Mouse (Mus musculus) neural tube, embryonic 12.5 days (tissue): ENCODE measurements at regions not wholly inside any gene's neighbourhood (a gene's known extent, or its start where the extent isn't known, plus 50 kb on each side); places are given as distances from the start of the nearest gene placed in this dataset.
A peak's percentile ranks its signal among the peaks of the same experiment; 100 is the strongest.
"Not testable (repeated sequence)": the region's sequence is repeated elsewhere in the genome, so short reads cannot be mapped to it uniquely, and the experiment has no call there.

Experiments
- ATAC-seq: fragments of 200-750 bp; cut with Nextera tagmentation; 2 replicates; pipeline ENCODE4 v1.8.0; 2017; ENCODE audit warnings: low read depth, mild to moderate bottlenecking, moderate TSS enrichment, moderate library complexity; ENCODE audit not compliant: low FRiP score
- H3K27ac ChIP-seq: fragments of 300-500 bp; sonication (generic); 2 replicates; pipeline ENCODE4 v1.5.1; 2016
- H3K27me3 ChIP-seq: fragments of 300-500 bp; sonication (generic); replicated peaks from 2 replicates; pipeline ENCODE4 v1.6.1; 2016; ENCODE audit warnings: mild to moderate bottlenecking
- H3K36me3 ChIP-seq: fragments of 300-500 bp; sonication (generic); 2 replicates; pipeline ENCODE4 v1.6.1; 2016; ENCODE audit warnings: mild to moderate bottlenecking
- H3K4me1 ChIP-seq: fragments of 300-500 bp; sonication (generic); 2 replicates; pipeline ENCODE4 v1.6.1; 2016
- H3K4me2 ChIP-seq: fragments of 300-500 bp; sonication (generic); replicated peaks from 2 replicates; pipeline ENCODE4 v1.6.1; 2016; ENCODE audit warnings: mild to moderate bottlenecking
- H3K4me3 ChIP-seq: fragments of 300-500 bp; sonication (generic); 2 replicates; pipeline ENCODE4 v1.5.1; 2016
- H3K9ac ChIP-seq: fragments of 300-500 bp; sonication (generic); 2 replicates; pipeline ENCODE4 v1.6.1; 2016; ENCODE audit warnings: mild to moderate bottlenecking
- H3K9me3 ChIP-seq: fragments of 300-500 bp; sonication (generic); 2 replicates; pipeline ENCODE4 v1.6.1; 2016; ENCODE audit warnings: mild to moderate bottlenecking
- WGBS: fragments of 180-500 bp; shearing (Covaris S2); methylation state at CpG from one replicate; pipeline ENCODE4 v1.1.7; 2016; 5-methylcytosine and 5-hydroxymethylcytosine counted together

- Histone ChIP-seq H3K4me2 (peak overlapping the region; percentile 50), H3K9ac (no peak overlapping the region), H3K4me3 (no peak overlapping the region), H3K27ac (no peak overlapping the region), H3K4me1 (peaks cover 8% of the 10 kb centered on the region), H3K9me3 (no peaks in the 10 kb centered on the region), H3K27me3 (no peaks in the 10 kb centered on the region), H3K36me3 (no peaks in the 10 kb centered on the region)
- WGBS, result under 1% methylated on average over 7 of the region's 7 CpGs
- ATAC-seq, result peak; percentile 90
Observed at GRCm38 (mm10) chr11:25057093-25057521, 979.3 kb downstream of the Bcl11a start.

GRCm38 (mm10) chr11:25057543-25057942 is 979.7 kb downstream of the Bcl11a start:
- Histone ChIP-seq H3K4me2 (peak overlapping the region; percentile 50), H3K4me3 (no peak overlapping the region), H3K9me3 (no peaks in the 10 kb centered on the region), H3K36me3 (no peaks in the 10 kb centered on the region), H3K9ac (no peak overlapping the region), H3K27ac (no peak overlapping the region), H3K4me1 (peaks cover 8% of the 10 kb centered on the region), H3K27me3 (no peaks in the 10 kb centered on the region)
- ATAC-seq, result peak; percentile 88
- WGBS, result 4% methylated on average over 2 of the region's 2 CpGs

- H3K9me3 ChIP-seq, result no peaks in the 10 kb centered on the region
- H3K4me1 ChIP-seq, result peaks cover 5% of the 10 kb centered on the region; the same call in 1 of the 2 replicates
- H3K36me3 ChIP-seq, result no peaks in the 10 kb centered on the region
- H3K27ac ChIP-seq, result no peak overlapping the region
- WGBS, result 12% methylated on average over 4 of the region's 4 CpGs
- no peaks in the 10 kb centered on the region for H3K27me3 ChIP-seq
- H3K4me3 ChIP-seq, result no peak overlapping the region
- H3K4me2 ChIP-seq, result no peak overlapping the region
- no peak overlapping the region for H3K9ac ChIP-seq
- no peak for ATAC-seq
Observed at GRCm38 (mm10) chr11:25063042-25063441, 985.2 kb downstream of the Bcl11a start.

- H3K4me2 ChIP-seq, result no peak overlapping the region
- WGBS, result 51% methylated on average over 2 of the region's 2 CpGs
- no peaks in the 10 kb centered on the region for H3K36me3 ChIP-seq
- no peaks in the 10 kb centered on the region for H3K27me3 ChIP-seq
- no peak overlapping the region for H3K4me3 ChIP-seq
- peaks cover 3% of the 10 kb centered on the region; the same call in 1 of the 2 replicates for H3K4me1 ChIP-seq
- H3K9me3 ChIP-seq, result no peaks in the 10 kb centered on the region
- H3K9ac ChIP-seq, result no peak overlapping the region
- no peak for ATAC-seq
- H3K27ac ChIP-seq, result no peak overlapping the region
Observed at GRCm38 (mm10) chr11:25063978-25064377, 986.1 kb downstream of the Bcl11a start.

- 92% methylated on average over 3 of the region's 3 CpGs for WGBS
- not testable (repeated sequence) for H3K36me3 ChIP-seq, H3K27ac ChIP-seq
Observed at GRCm38 (mm10) chr11:25099976-25100375, 1022.1 kb downstream of the Bcl11a start.

GRCm38 (mm10) chr11:25104432-25104831 is 1026.6 kb downstream of the Bcl11a start:
- ATAC-seq, result no peak
- Histone ChIP-seq H3K4me3 (no peak overlapping the region), H3K4me1 (no peaks in the 10 kb centered on the region), H3K9me3 (no peaks in the 10 kb centered on the region), H3K9ac (no peak overlapping the region), H3K4me2 (no peak overlapping the region), H3K27ac (no peak overlapping the region), H3K36me3 (no peaks in the 10 kb centered on the region), H3K27me3 (no peaks in the 10 kb centered on the region)
- 72% methylated on average over 8 of the region's 8 CpGs for WGBS

More at GRCm38 (mm10) chr11:25099976-25100375, 1022.1 kb downstream of the Bcl11a start:
- not testable (repeated sequence) for H3K9me3 ChIP-seq, H3K9ac ChIP-seq, H3K4me2 ChIP-seq, H3K4me3 ChIP-seq, H3K27me3 ChIP-seq, H3K4me1 ChIP-seq, ATAC-seq

- 49% methylated on average over 2 of the region's 2 CpGs for WGBS
Observed at GRCm38 (mm10) chr11:25124458-25124857, 1046.6 kb downstream of the Bcl11a start.

GRCm38 (mm10) chr11:25142226-25142625 is 1064.4 kb downstream of the Bcl11a start:
- 62% methylated on average over 2 of the region's 2 CpGs for WGBS
- H3K27me3 ChIP-seq, result no peaks in the 10 kb centered on the region

More at GRCm38 (mm10) chr11:25124458-25124857, 1046.6 kb downstream of the Bcl11a start:
- Histone ChIP-seq H3K27me3 (no peaks in the 10 kb centered on the region), H3K9ac (no peak overlapping the region), H3K4me3 (no peak overlapping the region), H3K4me1 (no peaks in the 10 kb centered on the region), H3K4me2 (no peak overlapping the region), H3K36me3 (no peaks in the 10 kb centered on the region), H3K9me3 (no peaks in the 10 kb centered on the region), H3K27ac (no peak overlapping the region)
- no peak for ATAC-seq

GRCm38 (mm10) chr11:25142833-25143232 is 1065.0 kb downstream of the Bcl11a start:
- no peak overlapping the region for H3K27ac ChIP-seq
- H3K4me1 ChIP-seq, result no peaks in the 10 kb centered on the region
- WGBS, result 82% methylated on average over 4 of the region's 4 CpGs
- no peaks in the 10 kb centered on the region for H3K36me3 ChIP-seq
- no peak for ATAC-seq
- H3K9me3 ChIP-seq, result no peaks in the 10 kb centered on the region
- no peak overlapping the region for H3K4me3 ChIP-seq
- no peaks in the 10 kb centered on the region for H3K27me3 ChIP-seq
- H3K4me2 ChIP-seq, result no peak overlapping the region
- H3K9ac ChIP-seq, result no peak overlapping the region

More at GRCm38 (mm10) chr11:25142226-25142625, 1064.4 kb downstream of the Bcl11a start:
- no peaks in the 10 kb centered on the region for H3K9me3 ChIP-seq
- H3K4me2 ChIP-seq, result no peak overlapping the region
- no peaks in the 10 kb centered on the region for H3K4me1 ChIP-seq
- H3K9ac ChIP-seq, result no peak overlapping the region
- no peak for ATAC-seq
- H3K36me3 ChIP-seq, result no peaks in the 10 kb centered on the region
- H3K27ac ChIP-seq, result no peak overlapping the region
- H3K4me3 ChIP-seq, result no peak overlapping the region

GRCm38 (mm10) chr11:25147287-25147686 is 1063.3 kb downstream of the 5730522E02Rik start:
- H3K9me3 ChIP-seq, result no peaks in the 10 kb centered on the region
- no peaks in the 10 kb centered on the region for H3K27me3 ChIP-seq
- H3K4me3 ChIP-seq, result no peak overlapping the region
- H3K27ac ChIP-seq, result no peak overlapping the region
- H3K36me3 ChIP-seq, result no peaks in the 10 kb centered on the region
- H3K4me1 ChIP-seq, result no peaks in the 10 kb centered on the region
- H3K4me2 ChIP-seq, result no peak overlapping the region
- WGBS, result 84% methylated on average over 3 of the region's 3 CpGs
- H3K9ac ChIP-seq, result no peak overlapping the region
- ATAC-seq, result no peak

GRCm38 (mm10) chr11:25156705-25157104 is 1053.9 kb downstream of the 5730522E02Rik start:
- H3K27ac ChIP-seq, result no peak overlapping the region
- H3K4me1 ChIP-seq, result peaks cover 11% of the 10 kb centered on the region
- ATAC-seq, result peak; percentile 74
- no peaks in the 10 kb centered on the region for H3K36me3 ChIP-seq
- WGBS, result 24% methylated on average over 5 of the region's 5 CpGs
- H3K9me3 ChIP-seq, result no peaks in the 10 kb centered on the region
- no peak overlapping the region for H3K4me3 ChIP-seq
- H3K4me2 ChIP-seq, result peak overlapping the region; percentile 44
- no peak overlapping the region for H3K9ac ChIP-seq
- no peaks in the 10 kb centered on the region for H3K27me3 ChIP-seq

GRCm38 (mm10) chr11:25157135-25157860 is 1053.3 kb downstream of the 5730522E02Rik start:
- Histone ChIP-seq H3K27ac (no peak overlapping the region), H3K4me2 (peak overlapping the region; percentile 44), H3K4me3 (no peak overlapping the region), H3K4me1 (peaks cover 11% of the 10 kb centered on the region), H3K9me3 (no peaks in the 10 kb centered on the region), H3K27me3 (no peaks in the 10 kb centered on the region), H3K36me3 (no peaks in the 10 kb centered on the region), H3K9ac (no peak overlapping the region)
- WGBS, result 33% methylated on average over 11 of the region's 11 CpGs
- peak; percentile 85 for ATAC-seq

- 60% methylated on average over 3 of the region's 3 CpGs for WGBS
- Histone ChIP-seq H3K9me3 (no peaks in the 10 kb centered on the region), H3K36me3 (no peaks in the 10 kb centered on the region), H3K27me3 (no peaks in the 10 kb centered on the region), H3K27ac (no peak overlapping the region), H3K9ac (no peak overlapping the region), H3K4me3 (no peak overlapping the region), H3K4me2 (no peak overlapping the region), H3K4me1 (peaks cover 11% of the 10 kb centered on the region)
- no peak for ATAC-seq
Observed at GRCm38 (mm10) chr11:25157861-25158245, 1052.7 kb downstream of the 5730522E02Rik start.
